In genomic region chr7:30183879-30184289, GRCm38 (mm10) we compare ENCODE assay signal across 8 mouse cellular contexts. TPM values are rescaled to one million over a fixed set of nuclear protein-coding genes. Genes with fewer than 3 reads are reported as not detected.
DNase-seq lines count a peak whose midpoint lies in the region; ATAC-seq and TF ChIP-seq lines count a peak whose summit lies in the region.

Gene Cox7a1 (plus strand): TSS chr7:30184144.

- H3K27me3 ChIP-seq in liver, embryonic 12.5 days (replicated peaks) = no peaks in the 10 kb centered on the region
- H3K27me3 ChIP-seq in myocyte (ENCODE audit: control insufficient read depth, insufficient read depth, insufficient read length) = no peaks in the 10 kb centered on the region
- H3K27me3 ChIP-seq in stomach, embryonic 14.5 days (ENCODE audit: control insufficient read depth, insufficient read depth, low read length) = no peaks in the 10 kb centered on the region

- H3K4me3 ChIP-seq in liver, embryonic 12.5 days = peak within 1 kb of the TSS; percentile 39
- H3K4me3 ChIP-seq in myocyte = no peak within 1 kb of the TSS
- no peak within 1 kb of the TSS for H3K4me3 ChIP-seq in stomach, embryonic 14.5 days (ENCODE audit: low read depth, low read length)

- H3K9ac ChIP-seq in liver, embryonic 12.5 days = peak within 1 kb of the TSS; percentile 57
- no peak within 1 kb of the TSS for H3K9ac ChIP-seq in stomach, embryonic 14.5 days (replicated peaks; ENCODE audit: low read depth, low read length)

- no peaks in the 10 kb centered on the region for H3K79me2 ChIP-seq in myocyte (ENCODE audit: control insufficient read depth, insufficient read depth)

- under 1% methylated on average over 11 of the region's 11 CpGs for WGBS in liver, embryonic 12.5 days (ENCODE audit: insufficient replicate concordance)
- 2% methylated on average over 11 of the region's 11 CpGs for WGBS in stomach, embryonic 14.5 days

- no peak within 1 kb of the TSS for H3ac ChIP-seq in myocyte (ENCODE audit: control insufficient read depth, insufficient read length)

- ATAC-seq in liver, embryonic 12.5 days = peak; percentile 90
- ATAC-seq in stomach, embryonic 14.5 days (ENCODE audit: insufficient number of reproducible peaks, insufficient read depth, low FRiP score, low read depth) = peak; percentile 70

- H3K9me3 ChIP-seq in liver, embryonic 12.5 days (replicated peaks) = no peaks in the 10 kb centered on the region
- no peaks in the 10 kb centered on the region for H3K9me3 ChIP-seq in stomach, embryonic 14.5 days (ENCODE audit: control insufficient read depth, low read depth, low read length)

- H3K4me2 ChIP-seq in liver, embryonic 12.5 days = peak within 1 kb of the TSS; percentile 74
- peak within 1 kb of the TSS; percentile 66 for H3K4me2 ChIP-seq in myocyte (ENCODE audit: low read depth)
- peak within 1 kb of the TSS; percentile 38 for H3K4me2 ChIP-seq in stomach, embryonic 14.5 days (replicated peaks; ENCODE audit: low read depth, low read length)

- peaks cover 35% of the 10 kb centered on the region for H3K36me3 ChIP-seq in liver, embryonic 12.5 days
- peaks cover 25% of the 10 kb centered on the region for H3K36me3 ChIP-seq in myocyte (ENCODE audit: control insufficient read depth, insufficient read depth)
- peaks cover 29% of the 10 kb centered on the region for H3K36me3 ChIP-seq in stomach, embryonic 14.5 days (ENCODE audit: control insufficient read depth, insufficient read depth, low read length)

- peak; percentile 66 for DNase-seq in 3T3-L1 (ENCODE audit: low read depth, low spot score)
- DNase-seq in adrenal gland, adult 2 months = peak; percentile 96
- DNase-seq in embryo, embryonic 9.5 days (ENCODE audit: extremely low spot score) = peak; percentile 86
- peak; percentile 96 to 97 for DNase-seq in heart, adult 9 months (ENCODE audit: low spot score in 2 of 2)
- DNase-seq in kidney, adult 9 months = peak; percentile 95

- H3K27ac ChIP-seq in liver, embryonic 12.5 days = peak within 1 kb of the TSS; percentile 45; the same call in 1 of the 2 replicates
- H3K27ac ChIP-seq in stomach, embryonic 14.5 days (ENCODE audit: low read length) = no peak within 1 kb of the TSS

- H3K4me1 ChIP-seq in liver, embryonic 12.5 days = peaks cover 19% of the 10 kb centered on the region
- peaks cover 6% of the 10 kb centered on the region; the same call in 1 of the 2 replicates for H3K4me1 ChIP-seq in stomach, embryonic 14.5 days (ENCODE audit: control insufficient read depth, insufficient read depth, low read length)

- peak; percentile 64 for TF ChIP-seq POLR2A in myocyte (IDR thresholded peaks at IDR 0.05; ENCODE audit: insufficient read length, low read depth)

TF ChIP-seq in myocyte, 11 proteins besides CTCF, POLR2A, EP300 and RAD21:
- TF ChIP-seq TCF12 (IDR thresholded peaks at IDR 0.05; ENCODE audit: insufficient read depth, poor library complexity, severe bottlenecking) = no peak
- TF ChIP-seq MAX (IDR thresholded peaks at IDR 0.05; ENCODE audit: low read depth) = no peak
- peak; percentile 85 for TF ChIP-seq POLR2AphosphoS2 (IDR thresholded peaks at IDR 0.05; ENCODE audit: insufficient read length, low read depth)
- TF ChIP-seq MYOG (IDR thresholded peaks at IDR 0.05; ENCODE audit: control insufficient read depth in 1 of 3, insufficient read depth in 1 of 3, insufficient read length in 2 of 3, low read depth in 2 of 3) = peak in 1 of 3 experiments; percentile 23
- no peak for TF ChIP-seq TCF3 (IDR thresholded peaks at IDR 0.05; ENCODE audit: insufficient read length, low read depth)

RNA-seq across cellular contexts. Expression of gene Cox7a1, which starts in this region (rescaled TPM):
- 100 to 1,000 TPM; 353 to 482 TPM for total RNA-seq in adrenal gland, adult 2 months (2021)
- polyA plus RNA-seq in adrenal gland, adult 2 months (2012; rRNA removed) = 27.2 and 28.9 TPM in 2 replicates
- 4.4 and 6.2 TPM in 2 replicates for polyA plus RNA-seq in liver, embryonic 12.5 days (2016; fragmentation: Nextera tagmentation; extraction: Ambion mirVana)
- polyA plus RNA-seq in myocyte (2012; fragmentation: generic; extraction: Trizol) = 112 TPM
- 5.7 and 8.2 TPM in 2 replicates for polyA plus RNA-seq in stomach, embryonic 14.5 days (2014; fragmentation: Nextera tagmentation; extraction: Ambion mirVana)
